Mouse (Mus musculus): Measurements from ENCODE around the gene Avp. TPM values are rescaled to one million over a fixed set of nuclear protein-coding genes. Genes with fewer than 3 reads are reported as not detected.

The Avp gene
- total and polyA plus RNA-seq, 2 experiments from 2014 or later = 12.2 to 317 TPM

DNA sequence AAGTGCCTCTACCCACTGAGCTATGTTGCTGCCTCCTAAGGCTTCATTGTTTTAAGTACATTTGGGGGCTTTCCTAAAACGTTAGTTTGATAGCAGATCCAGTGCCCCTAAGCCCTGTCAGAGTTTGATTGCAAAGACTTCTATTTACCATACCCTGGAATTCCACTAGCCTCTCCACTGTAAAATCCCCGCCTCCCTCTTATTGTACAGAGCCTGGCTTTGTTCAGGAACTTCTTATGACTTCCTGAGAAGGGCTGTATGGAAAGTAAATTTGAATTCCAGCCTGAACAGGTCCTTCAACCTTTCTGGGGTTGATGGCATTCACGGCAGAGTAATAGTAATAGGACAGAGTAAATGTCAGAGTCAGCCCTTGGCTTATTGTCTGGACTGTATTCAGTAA, 45.5 kb downstream of the Avp start:
- Histone ChIP-seq H3K4me3 (ENCODE audit: low read depth, low read length) (no peak overlapping the region), H3K27ac (ENCODE audit: low read depth, low read length) (no peak overlapping the region), H3K4me1 (ENCODE audit: insufficient read depth, low read length) (no peaks in the 10 kb centered on the region), H3K9ac (replicated peaks; ENCODE audit: low read length, poor library complexity, severe bottlenecking) (no peak overlapping the region), H3K27me3 (ENCODE audit: insufficient read depth, low read length) (no peaks in the 10 kb centered on the region; the same call in 1 of the 2 replicates), H3K9me3 (ENCODE audit: low read length) (no peaks in the 10 kb centered on the region), H3K4me2 (ENCODE audit: low read depth, low read length, poor library complexity, severe bottlenecking) (no peak overlapping the region), H3K36me3 (ENCODE audit: insufficient read depth, low read length) (peaks cover 77% of the 10 kb centered on the region)
- 77% methylated on average over 3 of the region's 3 CpGs for WGBS
- ATAC-seq (ENCODE audit: low FRiP score) (no peak), DNase-seq (ENCODE audit: low spot score) (no peak)
- TF ChIP-seq CTCF (IDR thresholded peaks at IDR 0.05) = no peak

DNA sequence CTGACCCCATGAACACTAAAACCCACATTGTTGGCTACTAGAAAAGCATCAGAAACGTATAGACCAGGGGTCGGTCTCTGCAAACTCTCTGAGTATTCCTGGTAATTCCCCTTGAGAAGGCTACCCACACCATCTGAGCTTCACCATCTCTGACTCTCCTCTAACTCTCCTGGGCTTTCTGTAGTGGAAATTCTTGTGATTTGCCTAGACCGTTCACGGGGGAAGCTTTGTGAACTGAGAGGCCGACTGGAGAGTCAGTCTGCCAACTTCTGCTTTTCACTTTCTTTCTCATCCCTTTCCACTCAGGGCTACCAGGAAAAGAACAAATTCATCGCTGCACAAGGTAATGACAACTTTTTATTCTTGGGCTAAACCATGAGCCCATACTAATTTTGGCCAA, 47.3 kb downstream of the Avp start:
- H3K36me3 ChIP-seq (ENCODE audit: insufficient read depth, low read length) = peaks cover 58% of the 10 kb centered on the region

DNA sequence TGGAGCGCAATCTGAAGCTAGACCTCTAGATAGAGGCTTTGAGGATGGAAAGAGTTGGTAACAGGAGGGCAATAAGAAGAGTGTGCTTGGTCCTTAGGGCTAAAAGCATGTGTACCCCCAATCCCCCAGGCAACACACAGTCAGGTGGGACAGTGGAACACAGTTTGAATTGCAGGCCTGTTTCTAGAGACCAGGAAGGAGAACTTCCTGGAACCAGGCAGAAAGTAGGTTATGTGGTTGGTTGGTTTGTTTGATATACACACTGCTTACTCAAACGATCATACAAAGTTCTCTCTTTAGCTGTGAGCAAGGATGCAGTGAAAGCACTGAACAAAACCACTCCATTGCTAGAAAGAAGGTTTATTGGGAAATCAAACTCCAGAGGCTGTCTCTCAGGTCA, 50.2 kb downstream of the Avp start:
- Histone ChIP-seq H3K4me1 (ENCODE audit: insufficient read depth, low read length) (no peaks in the 10 kb centered on the region), H3K4me3 (ENCODE audit: low read depth, low read length) (no peak overlapping the region), H3K27me3 (ENCODE audit: insufficient read depth, low read length) (no peaks in the 10 kb centered on the region), H3K4me2 (ENCODE audit: low read depth, low read length, poor library complexity, severe bottlenecking) (no peak overlapping the region), H3K9ac (replicated peaks; ENCODE audit: low read length, poor library complexity, severe bottlenecking) (no peak overlapping the region), H3K36me3 (ENCODE audit: insufficient read depth, low read length) (peaks cover 36% of the 10 kb centered on the region), H3K9me3 (ENCODE audit: low read length) (no peaks in the 10 kb centered on the region), H3K27ac (ENCODE audit: low read depth, low read length) (no peak overlapping the region)
- ATAC-seq (ENCODE audit: low FRiP score) = no peak
- 88% methylated on average over 2 of the region's 2 CpGs for WGBS
- no peak for TF ChIP-seq CTCF (IDR thresholded peaks at IDR 0.05)
- DNase-seq (ENCODE audit: low spot score) = no peak

More for the DNA sequence above, 47.3 kb downstream of the Avp start:
- Histone ChIP-seq H3K27ac (ENCODE audit: low read depth, low read length) (no peak overlapping the region), H3K9me3 (ENCODE audit: low read length) (no peaks in the 10 kb centered on the region), H3K4me2 (ENCODE audit: low read depth, low read length, poor library complexity, severe bottlenecking) (no peak overlapping the region), H3K27me3 (ENCODE audit: insufficient read depth, low read length) (no peaks in the 10 kb centered on the region; the same call in 1 of the 2 replicates), H3K9ac (replicated peaks; ENCODE audit: low read length, poor library complexity, severe bottlenecking) (no peak overlapping the region), H3K4me1 (ENCODE audit: insufficient read depth, low read length) (no peaks in the 10 kb centered on the region), H3K4me3 (ENCODE audit: low read depth, low read length) (no peak overlapping the region)
- no peak for TF ChIP-seq CTCF (IDR thresholded peaks at IDR 0.05)
- DNase-seq (ENCODE audit: low spot score) (no peak), ATAC-seq (ENCODE audit: low FRiP score) (no peak)
- 93% methylated on average over 6 of the region's 6 CpGs for WGBS

Small RNA genes within 50 kb of the gene (microRNA-seq; reads per million reads assigned to microRNA genes)
- not detected for gene Gm23876 (ENCODE audit: borderline number of aligned reads)

Other genes starting within 250 kb of the Avp start
- gene Cpxm1, start 185.0 kb downstream of the Avp start, total RNA-seq (2014; rRNA removed) = 25.4 and 26.2 TPM in 2 replicates
- gene Cpxm1, start 185.0 kb downstream of the Avp start, polyA plus RNA-seq (2015; fragmentation: Nextera tagmentation; extraction: Ambion mirVana) = 32.4 and 35.3 TPM in 2 replicates
- gene Gm28372, start 177.3 kb downstream of the Avp start, total RNA-seq (2014; rRNA removed) = not detected in 2 replicates
- 0.15 TPM in 1 of 2 replicates, not detected in the other for gene Gm28372, start 177.3 kb downstream of the Avp start, polyA plus RNA-seq (2015; fragmentation: Nextera tagmentation; extraction: Ambion mirVana)
- gene 1700020A23Rik, start 177.3 kb downstream of the Avp start, total RNA-seq (2014; rRNA removed) = not detected in 2 replicates
- gene 1700020A23Rik, start 177.3 kb downstream of the Avp start, polyA plus RNA-seq (2015; fragmentation: Nextera tagmentation; extraction: Ambion mirVana) = 0.93 TPM in 1 of 2 replicates, not detected in the other
- not detected in 2 replicates for gene Tmem239, start 176.1 kb downstream of the Avp start, total RNA-seq (2014; rRNA removed)
- gene Tmem239, start 176.1 kb downstream of the Avp start, polyA plus RNA-seq (2015; fragmentation: Nextera tagmentation; extraction: Ambion mirVana) = 0.12 TPM in 1 of 2 replicates, not detected in the other
- gene Vps16, start 158.2 kb downstream of the Avp start, total RNA-seq (2014; rRNA removed) = 81.2 and 83.6 TPM in 2 replicates
- 86.6 and 89.9 TPM in 2 replicates for gene Vps16, start 158.2 kb downstream of the Avp start, polyA plus RNA-seq (2015; fragmentation: Nextera tagmentation; extraction: Ambion mirVana)
- 27.5 and 28.8 TPM in 2 replicates for gene Pced1a, start 157.9 kb downstream of the Avp start, total RNA-seq (2014; rRNA removed)
- gene Pced1a, start 157.9 kb downstream of the Avp start, polyA plus RNA-seq (2015; fragmentation: Nextera tagmentation; extraction: Ambion mirVana) = 12.0 and 12.3 TPM in 2 replicates
- gene Ptpra, start 132.3 kb downstream of the Avp start, total RNA-seq (2014; rRNA removed) = 120 and 147 TPM in 2 replicates
- 139 and 144 TPM in 2 replicates for gene Ptpra, start 132.3 kb downstream of the Avp start, polyA plus RNA-seq (2015; fragmentation: Nextera tagmentation; extraction: Ambion mirVana)
- 54.7 and 60.5 TPM in 2 replicates for gene Mrps26, start 18.8 kb downstream of the Avp start, total RNA-seq (2014; rRNA removed)
- gene Mrps26, start 18.8 kb downstream of the Avp start, polyA plus RNA-seq (2015; fragmentation: Nextera tagmentation; extraction: Ambion mirVana) = 128 and 131 TPM in 2 replicates
- gene Oxt, start 6.4 kb downstream of the Avp start, total RNA-seq (2014; rRNA removed) = 0.94 and 2.5 TPM in 2 replicates
- gene Oxt, start 6.4 kb downstream of the Avp start, polyA plus RNA-seq (2015; fragmentation: Nextera tagmentation; extraction: Ambion mirVana) = 5.0 and 24.0 TPM in 2 replicates
- 7.9 and 8.4 TPM in 2 replicates for gene Fastkd5, start 47.5 kb upstream of the Avp start, total RNA-seq (2014; rRNA removed)
- gene Fastkd5, start 47.5 kb upstream of the Avp start, polyA plus RNA-seq (2015; fragmentation: Nextera tagmentation; extraction: Ambion mirVana) = 5.9 and 7.4 TPM in 2 replicates
- gene Ubox5, start 47.5 kb upstream of the Avp start, total RNA-seq (2014; rRNA removed) = 6.0 and 6.8 TPM in 2 replicates
- gene Ubox5, start 47.5 kb upstream of the Avp start, polyA plus RNA-seq (2015; fragmentation: Nextera tagmentation; extraction: Ambion mirVana) = 5.1 and 5.5 TPM in 2 replicates
- gene Lzts3, start 60.2 kb upstream of the Avp start, total RNA-seq (2014; rRNA removed) = 65.9 and 76.6 TPM in 2 replicates
- 14.2 and 18.8 TPM in 2 replicates for gene Lzts3, start 60.2 kb upstream of the Avp start, polyA plus RNA-seq (2015; fragmentation: Nextera tagmentation; extraction: Ambion mirVana)
- gene Ddrgk1, start 82.1 kb upstream of the Avp start, total RNA-seq (2014; rRNA removed) = 24.4 and 36.0 TPM in 2 replicates
- gene Ddrgk1, start 82.1 kb upstream of the Avp start, polyA plus RNA-seq (2015; fragmentation: Nextera tagmentation; extraction: Ambion mirVana) = 88.6 and 90.4 TPM in 2 replicates
- gene Itpa, start 85.1 kb upstream of the Avp start, total RNA-seq (2014; rRNA removed) = 140 and 160 TPM in 2 replicates
- gene Itpa, start 85.1 kb upstream of the Avp start, polyA plus RNA-seq (2015; fragmentation: Nextera tagmentation; extraction: Ambion mirVana) = 126 and 130 TPM in 2 replicates
- 0.16 and 0.33 TPM in 2 replicates for gene Slc4a11, start 115.0 kb upstream of the Avp start, total RNA-seq (2014; rRNA removed)
- 0.42 and 0.56 TPM in 2 replicates for gene Slc4a11, start 115.0 kb upstream of the Avp start, polyA plus RNA-seq (2015; fragmentation: Nextera tagmentation; extraction: Ambion mirVana)

All from midbrain, postnatal 0 days (tissue).